Mouse (Mus musculus): ENCODE measurements at regions not wholly inside any gene's neighbourhood (a gene's known extent, or its start where the extent isn't known, plus 50 kb on each side); places are given as distances from the start of the nearest gene placed in this dataset.

- TF ChIP-seq POLR2A (IDR thresholded peaks at IDR 0.05; ENCODE audit: low read depth, low read length) (no peak), CTCF (conservative IDR thresholded peaks at IDR 0.05; ENCODE audit: insufficient read depth, insufficient read length, low read depth, low read length) (no peak)
Observed at GRCm38 (mm10) chr9:31653788-31654187, 189.5 kb upstream of the Tmem45b start.
